Mouse (Mus musculus): Measurements from ENCODE around the gene Tuba3a. TPM values are rescaled to one million over a fixed set of nuclear protein-coding genes. Genes with fewer than 3 reads are reported as not detected.
"Not testable (repeated sequence)": the region's sequence is repeated elsewhere in the genome, so short reads cannot be mapped to it uniquely, and the experiment has no call there.

The Tuba3a gene
- total RNA-seq, 2 experiments from 2014 or later: not detected

GRCm38 (mm10) chr6:125317077-125317476, 31.2 kb upstream of the Tuba3a start:
- no peak for TF ChIP-seq CTCF (conservative IDR thresholded peaks at IDR 0.05)
- Histone ChIP-seq H3K27ac (no peak overlapping the region), H3K4me3 (no peak overlapping the region)
- DNase-seq (ENCODE audit: low spot score in 2 of 2): no peak

GRCm38 (mm10) chr6:125314746-125315145, 28.9 kb upstream of the Tuba3a start:
- H3K4me3 ChIP-seq: no peak overlapping the region
- no peak for TF ChIP-seq CTCF (conservative IDR thresholded peaks at IDR 0.05)
- no peak overlapping the region for H3K27ac ChIP-seq
- DNase-seq (ENCODE audit: low spot score in 2 of 2): no peak

- TF ChIP-seq CTCF (conservative IDR thresholded peaks at IDR 0.05): no peak
- H3K4me3 ChIP-seq: peak overlapping the region; percentile 58
- DNase-seq (ENCODE audit: low spot score in 2 of 2): no peak
- peak overlapping the region; percentile 80; the same call in 1 of the 2 replicates for H3K27ac ChIP-seq
Measured at GRCm38 (mm10) chr6:125314231-125314563, 28.4 kb upstream of the Tuba3a start.

GRCm38 (mm10) chr6:125313546-125314230, 27.8 kb upstream of the Tuba3a start, which contains the start of gene Ltbr:
Gene Ltbr, minus strand, starts transcription at chr6:125313885.
- Histone ChIP-seq H3K27ac (peak within 1 kb of the TSS; percentile 80), H3K4me3 (peak within 1 kb of the TSS; percentile 58)
- TF ChIP-seq CTCF (conservative IDR thresholded peaks at IDR 0.05): no peak
- DNase-seq (ENCODE audit: low spot score in 2 of 2): peak; percentile 22 to 35

GRCm38 (mm10) chr6:125312581-125313355, 26.9 kb upstream of the Tuba3a start:
- peak overlapping the region; percentile 80 for H3K27ac ChIP-seq
- peak overlapping the region; percentile 58 for H3K4me3 ChIP-seq
- no peak for TF ChIP-seq CTCF (conservative IDR thresholded peaks at IDR 0.05)
- DNase-seq (ENCODE audit: low spot score in 2 of 2): no peak

GRCm38 (mm10) chr6:125312171-125312570, 26.3 kb upstream of the Tuba3a start:
- no peak overlapping the region for H3K4me3 ChIP-seq
- no peak for TF ChIP-seq CTCF (conservative IDR thresholded peaks at IDR 0.05)
- no peak for DNase-seq (ENCODE audit: low spot score in 2 of 2)
- no peak overlapping the region for H3K27ac ChIP-seq

- Histone ChIP-seq H3K27ac (no peak overlapping the region), H3K4me3 (no peak overlapping the region)
- no peak for DNase-seq (ENCODE audit: low spot score in 2 of 2)
- TF ChIP-seq CTCF (conservative IDR thresholded peaks at IDR 0.05): no peak
Measured at GRCm38 (mm10) chr6:125309406-125309805, 23.6 kb upstream of the Tuba3a start.

GRCm38 (mm10) chr6:125308921-125309320, 23.1 kb upstream of the Tuba3a start:
- no peak for TF ChIP-seq CTCF (conservative IDR thresholded peaks at IDR 0.05)
- no peak overlapping the region for H3K4me3 ChIP-seq
- H3K27ac ChIP-seq: no peak overlapping the region
- DNase-seq (ENCODE audit: low spot score in 2 of 2): no peak

GRCm38 (mm10) chr6:125307091-125307490, 21.2 kb upstream of the Tuba3a start:
- Histone ChIP-seq H3K27ac (no peak overlapping the region), H3K4me3 (no peak overlapping the region)
- no peak for DNase-seq (ENCODE audit: low spot score in 2 of 2)
- no peak for TF ChIP-seq CTCF (conservative IDR thresholded peaks at IDR 0.05)

GRCm38 (mm10) chr6:125305465-125305864, 19.6 kb upstream of the Tuba3a start:
- no peak for DNase-seq (ENCODE audit: low spot score in 2 of 2)
- Histone ChIP-seq H3K4me3 (no peak overlapping the region), H3K27ac (no peak overlapping the region)
- no peak for TF ChIP-seq CTCF (conservative IDR thresholded peaks at IDR 0.05)

GRCm38 (mm10) chr6:125304408-125304807, 18.6 kb upstream of the Tuba3a start:
- not testable (repeated sequence) for H3K27ac ChIP-seq; DNase-seq (ENCODE audit: low spot score in 2 of 2); H3K4me3 ChIP-seq

GRCm38 (mm10) chr6:125303242-125303641, 17.4 kb upstream of the Tuba3a start:
- TF ChIP-seq CTCF (conservative IDR thresholded peaks at IDR 0.05): no peak
- no peak overlapping the region for H3K4me3 ChIP-seq
- no peak for DNase-seq (ENCODE audit: low spot score in 2 of 2)
- no peak overlapping the region for H3K27ac ChIP-seq

GRCm38 (mm10) chr6:125302231-125302982, 16.6 kb upstream of the Tuba3a start:
- no peak overlapping the region for H3K4me3 ChIP-seq
- H3K27ac ChIP-seq: no peak overlapping the region
- DNase-seq (ENCODE audit: low spot score in 2 of 2): no peak
- no peak for TF ChIP-seq CTCF (conservative IDR thresholded peaks at IDR 0.05)
